Mouse (Mus musculus): ENCODE measurements around the gene Vmn2r120. TPM values are rescaled to one million over a fixed set of nuclear protein-coding genes. Genes with fewer than 3 reads are reported as not detected.
"Not testable (repeated sequence)": the region's sequence is repeated elsewhere in the genome, so short reads cannot be mapped to it uniquely, and the experiment has no call there.

The Vmn2r120 gene
- not detected in 2 replicates for polyA plus RNA-seq (2014; fragmentation: Nextera tagmentation; extraction: Ambion mirVana)

- no peaks in the 10 kb centered on the region for H3K36me3 ChIP-seq (ENCODE audit: control insufficient read depth, insufficient read depth, low read length)
- H3K9me3 ChIP-seq (ENCODE audit: control insufficient read depth, low read length) = no peaks in the 10 kb centered on the region
- H3K4me1 ChIP-seq (ENCODE audit: control insufficient read depth, insufficient read depth, low read length) = no peaks in the 10 kb centered on the region
- no peak within 1 kb of the TSS for H3K4me3 ChIP-seq (ENCODE audit: low read depth, low read length)
- H3K27ac ChIP-seq (replicated peaks; ENCODE audit: low read depth, low read length) = no peak within 1 kb of the TSS
- DNase-seq (ENCODE audit: low spot score) (no peak), ATAC-seq (ENCODE audit: low read depth) (no peak)
- H3K9ac ChIP-seq (ENCODE audit: low read depth, low read length) = no peak within 1 kb of the TSS
- H3K27me3 ChIP-seq (replicated peaks; ENCODE audit: control insufficient read depth, insufficient read depth, low read length) = no peaks in the 10 kb centered on the region
- H3K4me2 ChIP-seq (ENCODE audit: low read depth, low read length) = no peak within 1 kb of the TSS
- WGBS = 92% methylated on average over 1 of the region's 1 CpGs
Observed at GRCm38 (mm10) chr17:57545405-57545804, at the start of gene Vmn2r120. Vmn2r120 (minus strand) TSS chr17:57545505.

GRCm38 (mm10) chr17:57587273-57587672, 42.0 kb upstream of the Vmn2r120 start:
- H3K9me3 ChIP-seq (ENCODE audit: control insufficient read depth, low read length); DNase-seq (ENCODE audit: low spot score); H3K27me3 ChIP-seq (replicated peaks; ENCODE audit: control insufficient read depth, insufficient read depth, low read length); H3K27ac ChIP-seq (replicated peaks; ENCODE audit: low read depth, low read length); ATAC-seq (ENCODE audit: low read depth); H3K4me2 ChIP-seq (ENCODE audit: low read depth, low read length); H3K4me3 ChIP-seq (ENCODE audit: low read depth, low read length); H3K4me1 ChIP-seq (ENCODE audit: control insufficient read depth, insufficient read depth, low read length); H3K9ac ChIP-seq (ENCODE audit: low read depth, low read length); H3K36me3 ChIP-seq (ENCODE audit: control insufficient read depth, insufficient read depth, low read length): not testable (repeated sequence)
- WGBS = 83% methylated on average over 6 of the region's 6 CpGs

DNA sequence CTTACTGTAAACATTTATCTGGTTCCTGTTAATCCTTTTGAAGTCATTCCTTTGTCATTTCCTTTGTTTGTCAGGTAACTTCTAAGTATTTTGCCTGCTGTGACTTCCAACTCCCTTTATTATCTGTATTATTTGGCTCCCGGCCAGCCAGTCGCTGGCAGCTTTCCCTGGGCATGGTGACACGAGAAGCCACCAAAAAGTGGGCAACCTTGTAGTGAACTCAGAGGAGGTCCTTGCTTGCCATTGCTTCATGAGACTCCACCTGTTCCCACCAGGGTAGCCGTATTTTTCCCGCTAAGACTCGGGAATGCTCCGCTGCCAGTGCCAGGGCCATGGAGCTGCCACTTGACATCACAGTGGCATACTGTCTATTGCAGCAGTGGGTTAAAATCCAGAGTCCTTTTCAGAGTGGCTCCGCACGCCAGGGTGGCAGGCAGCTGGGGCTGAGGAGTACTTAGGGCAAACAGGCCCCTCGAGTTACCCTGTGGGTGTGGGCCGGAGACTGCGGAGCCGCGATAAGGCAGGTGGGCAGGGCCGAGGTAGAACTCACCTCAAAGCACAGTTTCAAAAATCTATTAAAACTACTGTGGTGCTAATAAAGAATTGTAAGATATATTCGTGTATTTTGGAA, 28.9 kb upstream of the Vmn2r120 start:
- no peak overlapping the region for H3K4me2 ChIP-seq (ENCODE audit: low read depth, low read length)
- peak; percentile 11 for DNase-seq (ENCODE audit: low spot score)
- ATAC-seq (ENCODE audit: low read depth) = no peak; the same call in 1 of the 2 replicates
- no peak overlapping the region for H3K9ac ChIP-seq (ENCODE audit: low read depth, low read length)
- H3K27ac ChIP-seq (replicated peaks; ENCODE audit: low read depth, low read length) = no peak overlapping the region
- H3K9me3 ChIP-seq (ENCODE audit: control insufficient read depth, low read length) = no peaks in the 10 kb centered on the region
- H3K4me1 ChIP-seq (ENCODE audit: control insufficient read depth, insufficient read depth, low read length) = no peaks in the 10 kb centered on the region
- no peak overlapping the region for H3K4me3 ChIP-seq (ENCODE audit: low read depth, low read length)
- 74% methylated on average over 16 of the region's 16 CpGs for WGBS
- no peaks in the 10 kb centered on the region for H3K27me3 ChIP-seq (replicated peaks; ENCODE audit: control insufficient read depth, insufficient read depth, low read length)
- H3K36me3 ChIP-seq (ENCODE audit: control insufficient read depth, insufficient read depth, low read length) = no peaks in the 10 kb centered on the region

Other genes with a start within 250 kb of the Vmn2r120 start
- 9.8 and 11.5 TPM in 2 replicates for gene Adgre1, start 186.8 kb downstream of the Vmn2r120 start, polyA plus RNA-seq (2014; fragmentation: Nextera tagmentation; extraction: Ambion mirVana)
- not detected in 2 replicates for gene Gm21834, start 196.7 kb upstream of the Vmn2r120 start, polyA plus RNA-seq (2014; fragmentation: Nextera tagmentation; extraction: Ambion mirVana)
- 0.08 and 0.10 TPM in 2 replicates for gene Cntnap5c, start 224.1 kb upstream of the Vmn2r120 start, polyA plus RNA-seq (2014; fragmentation: Nextera tagmentation; extraction: Ambion mirVana)

Data from embryonic facial prominence, embryonic 14.5 days (tissue).